Mouse (Mus musculus) skeletal muscle tissue, adult 2 months (tissue): ENCODE measurements at regions not wholly inside any gene's neighbourhood (a gene's known extent, or its start where the extent isn't known, plus 50 kb on each side); places are given as distances from the start of the nearest gene placed in this dataset.

Experiments used
- DNase-seq: peaks from one replicate; pipeline ENCODE4 v3.0.0-alpha.2; 2012; ENCODE audit warnings: low read depth, low spot score

DNA sequence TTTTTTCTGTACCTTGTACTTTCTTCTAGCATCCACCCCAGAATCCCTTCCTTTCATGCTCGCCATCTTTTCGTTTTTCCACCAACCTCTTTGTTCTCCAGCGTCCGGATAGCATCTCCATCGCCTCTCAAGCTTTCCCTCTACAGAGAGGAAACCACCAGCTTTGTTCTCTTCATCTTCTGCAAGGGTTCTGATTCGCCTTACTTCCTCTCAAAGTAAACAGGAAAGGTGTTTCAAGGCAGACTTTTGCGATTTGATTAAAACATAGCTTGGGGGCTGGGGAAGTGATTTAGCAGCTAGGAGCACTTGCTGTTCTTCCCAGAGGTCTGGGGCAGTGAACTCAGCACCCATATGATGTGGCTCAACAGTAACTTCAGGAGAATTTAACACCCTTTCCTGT lies 71.4 kb downstream of the Emp1 start:
- no peak for DNase-seq

- DNase-seq, result no peak
These were observed 74.0 kb downstream of the Emp1 start for GRCm38 (mm10) chr6:135436315-135436714.

GRCm38 (mm10) chr6:135438271-135438670 lies 75.9 kb downstream of the Emp1 start:
- DNase-seq, result no peak

GRCm38 (mm10) chr6:135441126-135441871 lies 79.0 kb downstream of the Emp1 start:
- DNase-seq, result no peak

DNA sequence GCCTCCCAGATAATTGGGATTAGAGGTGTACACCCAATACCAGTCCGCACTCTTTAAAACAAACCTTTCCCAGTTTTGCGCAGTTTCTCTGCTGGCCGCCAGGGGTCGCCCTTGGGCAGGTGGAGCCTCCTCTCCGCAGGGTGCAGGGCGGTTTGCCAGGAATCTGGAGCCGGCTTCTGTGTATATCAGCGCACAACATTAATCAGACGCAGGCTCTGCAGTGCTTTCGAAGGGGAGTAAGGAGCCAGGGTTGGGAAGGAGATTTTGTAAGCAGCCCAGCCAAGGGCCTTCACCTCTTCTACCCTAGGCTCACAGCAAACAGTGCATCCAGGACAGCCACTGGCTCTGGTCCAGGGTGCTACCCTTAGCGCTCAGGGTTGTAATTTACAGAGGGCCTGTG lies 82.3 kb downstream of the Emp1 start:
- DNase-seq, result peak; percentile 61

GRCm38 (mm10) chr6:135445070-135445469 lies 82.7 kb downstream of the Emp1 start:
- no peak for DNase-seq

GRCm38 (mm10) chr6:135447801-135448200 lies 85.5 kb downstream of the Emp1 start:
- no peak for DNase-seq

GRCm38 (mm10) chr6:135449228-135449627 lies 86.9 kb downstream of the Emp1 start:
- no peak for DNase-seq

- no peak for DNase-seq
These were observed 88.2 kb downstream of the Emp1 start for GRCm38 (mm10) chr6:135450573-135450972.

DNA sequence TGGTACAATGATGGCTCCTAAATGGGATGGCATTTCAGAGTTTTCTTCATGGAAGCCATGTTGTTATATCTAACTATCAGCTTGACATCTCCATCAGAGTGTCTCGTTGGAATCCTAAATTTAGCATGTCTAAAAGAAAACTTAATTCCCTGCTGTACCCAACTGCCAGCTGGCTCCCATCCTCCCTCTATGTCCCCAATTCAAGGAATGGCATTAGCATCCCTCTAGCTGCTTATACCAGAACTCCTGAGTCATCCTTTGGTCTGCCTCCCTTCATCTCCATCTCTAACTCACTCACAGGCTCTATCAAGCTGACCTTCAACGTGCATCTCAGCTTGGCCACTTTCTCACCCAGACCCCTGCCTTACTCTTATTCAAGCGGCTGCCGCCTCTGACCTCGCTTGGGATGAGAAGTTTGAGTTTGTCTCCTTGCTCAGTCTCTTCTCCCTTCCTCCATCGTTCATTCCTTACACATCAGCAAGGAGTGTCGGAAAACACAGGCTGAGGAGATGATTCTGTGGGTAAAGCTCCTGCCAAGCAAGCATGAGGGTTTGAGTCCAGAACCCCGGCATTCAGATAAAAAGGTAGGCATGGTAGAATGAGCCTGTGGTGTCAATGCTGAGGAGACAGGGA lies 88.9 kb downstream of the Emp1 start:
- no peak for DNase-seq

GRCm38 (mm10) chr6:135453041-135453440 lies 90.7 kb downstream of the Emp1 start:
- DNase-seq, result no peak

DNA sequence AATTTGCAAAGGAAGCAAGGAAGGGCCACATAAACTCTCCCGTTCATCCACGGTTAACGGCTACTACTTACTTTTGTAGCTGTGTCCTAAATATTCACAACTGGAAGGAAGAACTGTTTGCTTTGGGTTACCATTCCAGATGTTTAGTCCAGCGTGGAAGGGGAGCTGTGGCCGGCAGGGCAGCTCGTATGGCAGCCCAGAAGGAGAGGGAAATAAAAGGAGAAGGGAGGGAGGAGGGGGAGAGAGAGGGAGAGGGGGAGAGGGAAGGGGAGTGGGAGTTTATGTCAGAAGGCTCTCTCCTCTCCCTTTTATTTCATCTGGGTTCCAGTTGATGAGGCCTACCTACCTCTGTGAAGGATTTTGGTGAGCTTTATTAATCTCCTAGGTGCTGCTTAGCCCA lies 110.2 kb downstream of the Emp1 start:
- no peak for DNase-seq

DNA sequence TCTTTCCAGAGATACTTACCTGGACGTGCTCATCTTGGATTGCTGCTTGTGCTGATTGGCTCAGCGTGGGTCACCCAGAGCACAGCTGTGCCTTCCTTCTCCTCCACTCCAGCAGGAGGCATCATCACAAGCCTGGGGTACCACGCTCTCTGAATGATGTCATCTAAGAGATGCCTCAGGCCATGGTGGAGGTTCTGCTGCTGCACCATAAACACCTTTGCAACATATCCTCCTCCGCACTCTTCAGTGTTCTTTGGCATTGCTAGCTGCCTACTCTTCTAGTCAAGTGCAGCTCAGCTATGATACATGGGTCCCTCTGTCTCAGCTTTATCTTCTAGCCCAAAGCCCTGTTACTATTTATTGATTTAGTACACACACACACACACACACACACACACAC lies 110.8 kb downstream of the Emp1 start:
- no peak for DNase-seq

GRCm38 (mm10) chr6:135488795-135489194 lies 126.5 kb downstream of the Emp1 start:
- no peak for DNase-seq

GRCm38 (mm10) chr6:135493983-135494382 lies 131.6 kb downstream of the Emp1 start:
- no peak for DNase-seq

- no peak for DNase-seq
These were observed 133.5 kb downstream of the Emp1 start for GRCm38 (mm10) chr6:135495841-135496240.

GRCm38 (mm10) chr6:135498592-135498991 lies 136.2 kb downstream of the Emp1 start:
- no peak for DNase-seq

- DNase-seq, result no peak
These were observed 138.0 kb downstream of the Emp1 start for GRCm38 (mm10) chr6:135500381-135500780.

DNA sequence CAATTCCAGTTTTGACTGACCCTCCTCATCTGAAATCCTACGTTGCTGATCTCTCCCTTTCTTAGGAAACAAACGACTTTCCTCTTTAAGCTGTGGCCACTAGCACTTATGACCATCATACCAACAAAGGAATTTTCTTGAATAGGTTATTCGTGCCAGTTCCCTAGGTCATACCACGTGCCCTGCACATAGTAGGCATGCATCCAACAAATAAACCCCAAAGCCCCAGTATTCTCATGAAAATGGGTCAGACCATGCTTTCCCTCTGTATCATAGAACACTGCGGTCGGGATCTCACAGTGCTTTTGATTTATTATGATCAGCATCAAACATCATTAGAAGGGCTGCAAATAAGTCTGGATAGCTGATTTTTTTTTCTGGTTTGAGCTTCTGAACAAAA lies 139.4 kb downstream of the Emp1 start:
- DNase-seq, result no peak

- DNase-seq, result no peak
These were observed 140.1 kb downstream of the Emp1 start for GRCm38 (mm10) chr6:135502405-135502804.

DNA sequence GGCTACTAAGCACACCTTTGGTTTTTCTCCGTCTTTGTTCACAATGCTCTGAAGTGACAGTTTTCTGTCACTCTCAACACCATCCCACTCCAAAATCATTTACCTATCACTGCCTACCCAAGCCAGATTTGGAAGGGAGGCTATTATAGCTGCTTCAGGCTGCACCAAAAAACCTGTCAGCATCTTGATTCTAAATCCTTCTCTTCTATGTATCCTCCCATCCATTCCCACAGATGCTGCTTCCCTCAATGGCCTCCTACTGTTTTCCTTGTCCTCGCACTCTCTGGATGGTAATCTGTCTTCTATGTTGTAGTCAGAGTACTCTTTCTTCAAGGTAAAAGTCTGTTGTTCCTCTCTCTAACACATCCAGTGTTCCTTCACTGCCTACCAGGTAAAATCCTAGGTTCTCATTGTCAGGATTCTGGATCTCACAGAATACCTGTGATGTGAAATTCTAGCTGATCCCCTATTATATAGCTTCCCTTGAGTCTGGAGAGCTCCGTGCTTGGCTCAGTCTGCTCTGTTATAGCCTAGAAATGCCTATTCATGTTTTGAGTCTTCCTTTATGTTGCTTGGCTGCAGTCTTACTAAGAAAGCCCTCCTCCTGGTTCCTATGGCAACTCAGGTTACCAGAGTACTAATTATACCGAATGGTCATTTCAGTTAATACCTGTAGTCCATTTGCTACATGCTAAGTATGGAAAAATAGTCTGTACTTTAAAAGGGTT lies 156.5 kb downstream of the Emp1 start:
- no peak for DNase-seq

- DNase-seq, result no peak
These were observed 157.1 kb downstream of the Emp1 start for GRCm38 (mm10) chr6:135519438-135519803.

- no peak for DNase-seq
These were observed 158.5 kb downstream of the Emp1 start for GRCm38 (mm10) chr6:135520868-135521267.
